Mouse (Mus musculus): ENCODE data around the gene Itch. TPM values are rescaled to one million over a fixed set of nuclear protein-coding genes. Genes with fewer than 3 reads are reported as not detected.
A peak's percentile ranks its signal among the peaks of the same experiment; 100 is the strongest.
"Not testable (repeated sequence)": the region's sequence is repeated elsewhere in the genome, so short reads cannot be mapped to it uniquely, and the experiment has no call there.

Gene Itch
- polyA plus RNA-seq, 1 experiment from 2014 or later: 24.9 TPM

DNA sequence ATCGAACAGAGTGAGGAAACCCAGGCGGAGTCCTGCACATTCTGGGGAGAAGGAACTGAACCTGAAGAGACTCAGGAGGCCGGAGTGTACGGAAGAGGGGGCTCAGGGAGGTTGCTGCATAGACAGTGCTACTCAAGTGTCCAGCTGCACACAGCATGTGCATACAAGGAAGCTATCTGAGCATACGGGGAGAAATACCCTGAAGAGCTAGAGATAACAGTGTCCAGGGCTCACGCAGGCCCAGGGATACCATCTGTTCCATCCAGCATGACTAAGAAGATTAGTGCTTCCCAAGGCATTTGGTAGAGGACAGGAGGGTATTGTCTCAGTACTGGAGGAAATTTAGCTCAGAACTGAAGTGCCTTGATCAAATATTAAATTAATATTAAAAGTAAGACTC lies 29.7 kb upstream of the Itch start:
- no peak overlapping the region for H3K4me3 ChIP-seq (ENCODE audit: low read depth, low read length)
- no peaks in the 10 kb centered on the region for H3K27me3 ChIP-seq (replicated peaks; ENCODE audit: insufficient read depth, low read length)
- no peaks in the 10 kb centered on the region for H3K36me3 ChIP-seq (ENCODE audit: insufficient read depth, low read length)
- 79% methylated on average over 6 of the region's 6 CpGs for WGBS
- H3K4me1 ChIP-seq (ENCODE audit: insufficient read depth, low read depth, low read length): no peaks in the 10 kb centered on the region
- no peaks in the 10 kb centered on the region for H3K9me3 ChIP-seq (ENCODE audit: low read length)
- TF ChIP-seq CTCF (IDR thresholded peaks at IDR 0.05) (no peak), EP300 (IDR thresholded peaks at IDR 0.05) (no peak)
- ATAC-seq (no peak), DNase-seq (ENCODE audit: low spot score) (no peak)
- no peak overlapping the region for H3K27ac ChIP-seq (ENCODE audit: low read length)
- H3K4me2 ChIP-seq (replicated peaks; ENCODE audit: low read depth, low read length): no peak overlapping the region
- no peak overlapping the region for H3K9ac ChIP-seq (replicated peaks; ENCODE audit: low read depth)

GRCm38 (mm10) chr2:155107276-155107675 lies 26.0 kb upstream of the Itch start:
- H3K27ac ChIP-seq (ENCODE audit: low read length); H3K36me3 ChIP-seq (ENCODE audit: insufficient read depth, low read length); DNase-seq (ENCODE audit: low spot score); H3K27me3 ChIP-seq (replicated peaks; ENCODE audit: insufficient read depth, low read length); H3K9me3 ChIP-seq (ENCODE audit: low read length); H3K4me2 ChIP-seq (replicated peaks; ENCODE audit: low read depth, low read length); H3K4me3 ChIP-seq (ENCODE audit: low read depth, low read length); H3K4me1 ChIP-seq (ENCODE audit: insufficient read depth, low read depth, low read length); H3K9ac ChIP-seq (replicated peaks; ENCODE audit: low read depth); ATAC-seq: not testable (repeated sequence)
- WGBS: 80% methylated on average over 9 of the region's 9 CpGs

- DNase-seq (ENCODE audit: low spot score): no peak
- H3K9me3 ChIP-seq (ENCODE audit: low read length): no peaks in the 10 kb centered on the region
- 63% methylated on average over 7 of the region's 7 CpGs for WGBS
These were observed 18.0 kb upstream of the Itch start for GRCm38 (mm10) chr2:155115216-155115830.

DNA sequence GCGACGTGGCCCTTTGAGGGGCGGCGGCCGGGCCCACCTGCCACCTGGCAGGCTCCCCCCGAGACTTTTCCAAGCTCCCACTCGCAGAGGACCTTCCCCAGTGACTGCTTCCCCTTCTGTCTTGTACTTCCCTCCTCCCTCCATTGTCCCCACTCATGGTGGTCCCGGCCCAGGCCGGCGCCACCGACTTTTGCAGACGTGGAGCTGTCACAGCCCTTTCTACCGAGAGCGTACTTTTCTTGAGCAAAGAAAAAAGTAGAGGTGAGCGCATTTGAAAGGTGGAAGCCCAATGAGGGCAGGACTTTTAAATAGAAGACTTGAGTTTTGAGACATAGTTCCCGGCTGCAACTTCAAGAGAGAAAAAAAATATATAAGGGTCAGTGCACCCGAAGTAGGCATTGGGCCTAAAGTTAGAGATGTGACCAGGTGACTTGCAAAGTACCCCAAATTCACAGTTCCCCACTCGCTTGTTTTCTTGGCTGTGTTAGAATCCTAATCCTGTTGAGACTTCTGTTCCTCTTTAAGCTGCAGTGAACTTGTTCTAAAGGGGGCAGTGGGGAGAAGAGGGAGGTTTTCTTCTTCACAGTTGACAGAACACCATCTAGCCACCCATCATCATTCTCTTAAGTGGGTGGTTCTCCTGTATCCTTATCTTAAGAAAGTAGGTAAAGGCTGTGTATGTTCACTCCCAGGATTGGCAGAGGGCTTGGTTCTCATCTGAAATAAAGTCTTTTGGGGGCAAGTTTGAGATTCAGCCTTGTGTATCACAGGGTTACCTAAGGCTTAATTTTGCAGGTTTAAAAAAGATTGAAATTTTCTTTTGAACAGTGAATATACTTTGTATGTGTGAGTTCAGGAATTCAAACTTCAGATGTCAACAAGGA lies 910 bp downstream of the Itch start:
- TF ChIP-seq EP300 (IDR thresholded peaks at IDR 0.05): no peak
- no peak for TF ChIP-seq CTCF (IDR thresholded peaks at IDR 0.05)
- Histone ChIP-seq H3K9ac (replicated peaks; ENCODE audit: low read depth) (peak overlapping the region; percentile 90), H3K36me3 (ENCODE audit: insufficient read depth, low read length) (peaks cover 7% of the 10 kb centered on the region; the same call in 1 of the 2 replicates), H3K27me3 (replicated peaks; ENCODE audit: insufficient read depth, low read length) (no peaks in the 10 kb centered on the region), H3K27ac (ENCODE audit: low read length) (peak overlapping the region; percentile 89), H3K4me3 (ENCODE audit: low read depth, low read length) (peak overlapping the region; percentile 91), H3K4me2 (replicated peaks; ENCODE audit: low read depth, low read length) (peak overlapping the region; percentile 65), H3K4me1 (ENCODE audit: insufficient read depth, low read depth, low read length) (peaks cover 15% of the 10 kb centered on the region), H3K9me3 (ENCODE audit: low read length) (no peaks in the 10 kb centered on the region)
- ATAC-seq (no peak), DNase-seq (ENCODE audit: low spot score) (peak; percentile 36)
- WGBS: 0% methylated on average over 17 of the region's 18 CpGs

More at GRCm38 (mm10) chr2:155115216-155115830, 18.0 kb upstream of the Itch start:
- Histone ChIP-seq H3K36me3 (ENCODE audit: insufficient read depth, low read length) (no peaks in the 10 kb centered on the region), H3K27ac (ENCODE audit: low read length) (no peak overlapping the region), H3K9ac (replicated peaks; ENCODE audit: low read depth) (no peak overlapping the region), H3K4me2 (replicated peaks; ENCODE audit: low read depth, low read length) (no peak overlapping the region), H3K4me3 (ENCODE audit: low read depth, low read length) (no peak overlapping the region), H3K4me1 (ENCODE audit: insufficient read depth, low read depth, low read length) (no peaks in the 10 kb centered on the region), H3K27me3 (replicated peaks; ENCODE audit: insufficient read depth, low read length) (no peaks in the 10 kb centered on the region)
- TF ChIP-seq EP300 (IDR thresholded peaks at IDR 0.05) (no peak), CTCF (IDR thresholded peaks at IDR 0.05) (no peak)
- ATAC-seq: no peak

DNA sequence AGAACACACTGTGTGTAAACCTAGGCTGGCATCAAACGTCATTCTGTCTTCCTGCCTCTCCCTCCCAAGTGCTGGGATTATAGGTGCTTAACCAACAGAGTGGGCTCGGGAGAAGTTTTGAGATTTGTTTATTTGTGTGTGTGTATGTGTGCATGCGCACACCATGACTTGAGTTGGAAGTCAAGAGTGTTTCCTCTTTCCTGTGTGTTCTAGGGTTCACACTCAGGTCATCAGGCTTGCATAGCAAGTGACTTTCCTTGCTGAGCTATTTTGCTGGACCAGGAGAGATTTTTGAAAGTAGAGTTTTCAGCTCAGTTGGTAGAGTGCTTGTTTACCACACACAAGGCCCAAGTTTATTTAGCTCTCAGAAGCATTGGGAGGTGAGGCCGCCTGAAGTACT lies 1.8 kb downstream of the Itch start:
- Histone ChIP-seq H3K4me3 (ENCODE audit: low read depth, low read length) (no peak overlapping the region), H3K27me3 (replicated peaks; ENCODE audit: insufficient read depth, low read length) (no peaks in the 10 kb centered on the region), H3K9ac (replicated peaks; ENCODE audit: low read depth) (no peak overlapping the region), H3K9me3 (ENCODE audit: low read length) (no peaks in the 10 kb centered on the region), H3K27ac (ENCODE audit: low read length) (no peak overlapping the region), H3K4me1 (ENCODE audit: insufficient read depth, low read depth, low read length) (peaks cover 15% of the 10 kb centered on the region), H3K36me3 (ENCODE audit: insufficient read depth, low read length) (peaks cover 9% of the 10 kb centered on the region), H3K4me2 (replicated peaks; ENCODE audit: low read depth, low read length) (peak overlapping the region; percentile 65)
- DNase-seq (ENCODE audit: low spot score): peak; percentile 52
- TF ChIP-seq EP300 (IDR thresholded peaks at IDR 0.05) (no peak), CTCF (IDR thresholded peaks at IDR 0.05) (no peak)
- ATAC-seq: no peak
- WGBS: 23% methylated on average over 4 of the region's 4 CpGs

- ATAC-seq (no peak), DNase-seq (ENCODE audit: low spot score) (no peak)
- Histone ChIP-seq H3K4me3 (ENCODE audit: low read depth, low read length) (no peak overlapping the region), H3K9me3 (ENCODE audit: low read length) (no peaks in the 10 kb centered on the region), H3K4me2 (replicated peaks; ENCODE audit: low read depth, low read length) (peak overlapping the region; percentile 65), H3K27ac (ENCODE audit: low read length) (no peak overlapping the region), H3K36me3 (ENCODE audit: insufficient read depth, low read length) (peaks cover 14% of the 10 kb centered on the region), H3K27me3 (replicated peaks; ENCODE audit: insufficient read depth, low read length) (no peaks in the 10 kb centered on the region), H3K9ac (replicated peaks; ENCODE audit: low read depth) (no peak overlapping the region), H3K4me1 (ENCODE audit: insufficient read depth, low read depth, low read length) (peaks cover 15% of the 10 kb centered on the region)
- no peak for TF ChIP-seq CTCF (IDR thresholded peaks at IDR 0.05)
- no peak for TF ChIP-seq EP300 (IDR thresholded peaks at IDR 0.05)
- 69% methylated on average over 1 of the region's 1 CpGs for WGBS
These were observed 2.2 kb downstream of the Itch start for GRCm38 (mm10) chr2:155135534-155135933.
